ENCODE assay signal across 18 mouse cellular contexts in genomic region chrX:42334794-42335193, GRCm38 (mm10).
DNase-seq lines count a peak whose midpoint lies in the region; ATAC-seq and TF ChIP-seq lines count a peak whose summit lies in the region.
"Had no signal": no experiment of that assay in that cellular context is flagged by ENCODE, and none has a peak within 500 bp of the region (broad histone marks: within the 10 kb centered on the region; RNA-seq: fewer than 3 reads in every experiment).

No protein-coding gene starts in this region.

- no peak for ATAC-seq in liver, postnatal 0 days
- ATAC-seq in midbrain, embryonic 11.5 days (ENCODE audit: low FRiP score) = no peak
- ATAC-seq: intestine, embryonic 16.5 days; midbrain, embryonic 13.5 days had no signal

- no peak overlapping the region for H3K4me3 ChIP-seq in liver, postnatal 0 days (ENCODE audit: low read depth, low read length)
- no peak overlapping the region for H3K4me3 ChIP-seq in midbrain, embryonic 11.5 days (ENCODE audit: low read depth, low read length)
- H3K4me3 ChIP-seq: heart, adult 2 months; limb, embryonic 12.5 days; midbrain, embryonic 13.5 days; myocyte had no signal

- peak; percentile 19; the same call in 1 of the 2 replicates for TF ChIP-seq CTCF in liver, postnatal 0 days (IDR thresholded peaks at IDR 0.05; ENCODE audit: low read depth)

- TF ChIP-seq EP300 in liver, postnatal 0 days (IDR thresholded peaks at IDR 0.05; ENCODE audit: low read depth) = no peak

- no peak overlapping the region for H3K9ac ChIP-seq in liver, postnatal 0 days (replicated peaks)
- H3K9ac ChIP-seq in midbrain, embryonic 11.5 days (ENCODE audit: low read length) = no peak overlapping the region
- H3K9ac ChIP-seq: limb, embryonic 12.5 days; liver, embryonic 14.5 days; midbrain, embryonic 13.5 days had no signal

- WGBS in liver, postnatal 0 days (ENCODE audit: insufficient replicate concordance) = 77% methylated on average over 2 of the region's 2 CpGs
- 91% methylated on average over 2 of the region's 2 CpGs for WGBS in midbrain, embryonic 11.5 days

- H3K27me3 ChIP-seq in liver, postnatal 0 days (ENCODE audit: insufficient read depth, low read length) = no peaks in the 10 kb centered on the region
- H3K27me3 ChIP-seq in midbrain, embryonic 11.5 days (ENCODE audit: control insufficient read depth, insufficient read depth, low read length) = no peaks in the 10 kb centered on the region
- H3K27me3 ChIP-seq: limb, embryonic 12.5 days; midbrain, embryonic 13.5 days had no signal

- H3K27ac ChIP-seq in liver, postnatal 0 days (ENCODE audit: low read depth) = no peak overlapping the region
- no peak overlapping the region for H3K27ac ChIP-seq in midbrain, embryonic 11.5 days (ENCODE audit: low read depth, low read length)
- H3K27ac ChIP-seq: heart, adult 2 months; limb, embryonic 12.5 days; liver, embryonic 14.5 days; midbrain, embryonic 13.5 days had no signal

- DNase-seq in liver, postnatal 0 days = no peak
- no peak for DNase-seq in liver
- DNase-seq in CD8-positive naive resting alpha-beta T cell, adult 2 months (ENCODE audit: low read depth in 2 of 2, low spot score in 2 of 2) = peak; percentile 1 to 18
- peak; percentile 51 for DNase-seq in induced T-regulatory cell, adult 2 months (ENCODE audit: low read depth)
- peak; percentile 23 to 24 for DNase-seq in thymus, postnatal 36 days
- DNase-seq in urinary bladder, postnatal 10 days (ENCODE audit: low spot score) = no peak
- no peak for DNase-seq in midbrain, embryonic 11.5 days (ENCODE audit: low spot score, missing footprints)
- DNase-seq in embryo, embryonic 10.5 days (ENCODE audit: low spot score) = no peak
- DNase-seq: cerebellum, adult 9-11 months; embryo, embryonic 11 days; gastrocnemius, postnatal 10 days; heart, adult 2 months; right cerebral cortex, postnatal 4 days had no signal

- H3K36me3 ChIP-seq in liver, postnatal 0 days (replicated peaks; ENCODE audit: insufficient read depth, low read length) = no peaks in the 10 kb centered on the region
- no peaks in the 10 kb centered on the region for H3K36me3 ChIP-seq in midbrain, embryonic 11.5 days (ENCODE audit: control insufficient read depth, insufficient read depth, low read length)
- H3K36me3 ChIP-seq: limb, embryonic 12.5 days; midbrain, embryonic 13.5 days had no signal

- H3K9me3 ChIP-seq in liver, postnatal 0 days (ENCODE audit: low read length) = no peaks in the 10 kb centered on the region
- no peaks in the 10 kb centered on the region for H3K9me3 ChIP-seq in midbrain, embryonic 11.5 days (ENCODE audit: control insufficient read depth, low read length)
- H3K9me3 ChIP-seq: limb, embryonic 12.5 days; midbrain, embryonic 13.5 days had no signal

- no peaks in the 10 kb centered on the region for H3K4me1 ChIP-seq in liver, postnatal 0 days (ENCODE audit: insufficient read depth)
- H3K4me1 ChIP-seq in midbrain, embryonic 11.5 days (ENCODE audit: control insufficient read depth, insufficient read depth, low read length) = no peaks in the 10 kb centered on the region
- H3K4me1 ChIP-seq: limb, embryonic 12.5 days; midbrain, embryonic 13.5 days had no signal

- no peak overlapping the region for H3K4me2 ChIP-seq in liver, postnatal 0 days (ENCODE audit: low read depth, low read length)
- no peak overlapping the region for H3K4me2 ChIP-seq in midbrain, embryonic 11.5 days
- H3K4me2 ChIP-seq: limb, embryonic 12.5 days; midbrain, embryonic 13.5 days had no signal

Comparison
In these comparisons a context has a peak if more than half of its experiments do, and no peak if none do; other contexts are left out.
1. DNase-seq: peak in CD8-positive naive resting alpha-beta T cell, adult 2 months (2 of 2), induced T-regulatory cell, adult 2 months (single experiment) and thymus, postnatal 36 days (2 of 2); none in liver, postnatal 0 days (single experiment), liver (single experiment), urinary bladder, postnatal 10 days (single experiment), midbrain, embryonic 11.5 days (single experiment) and embryo, embryonic 10.5 days (single experiment).